Mouse (Mus musculus): ENCODE data around the gene Msantd2. TPM values are rescaled to one million over a fixed set of nuclear protein-coding genes. Genes with fewer than 3 reads are reported as not detected.
A peak's percentile ranks its signal among the peaks of the same experiment; 100 is the strongest.

The Msantd2 gene
- polyA plus RNA-seq, 1 experiment from 2014 or later, result 3.3 TPM

GRCm38 (mm10) chr9:37560617-37561016, 71.5 kb downstream of the Msantd2 start:
- ATAC-seq, result no peak
- 0 out of 2 replicates have a peak, but pooled peaks cover 3% of the 10 kb centered on the region for H3K4me1 ChIP-seq (ENCODE audit: insufficient read depth)
- no peaks in the 10 kb centered on the region for H3K27me3 ChIP-seq (ENCODE audit: insufficient read depth, low read length)
- no peak overlapping the region for H3K27ac ChIP-seq (ENCODE audit: low read depth)
- H3K36me3 ChIP-seq (replicated peaks; ENCODE audit: insufficient read depth, low read length), result no peaks in the 10 kb centered on the region
- WGBS (ENCODE audit: insufficient replicate concordance), result 87% methylated on average over 2 of the region's 2 CpGs
- H3K9ac ChIP-seq (replicated peaks), result no peak overlapping the region
- TF ChIP-seq CTCF (IDR thresholded peaks at IDR 0.05; ENCODE audit: low read depth), result no peak
- H3K4me2 ChIP-seq (ENCODE audit: low read depth, low read length), result no peak overlapping the region
- H3K4me3 ChIP-seq (ENCODE audit: low read depth, low read length), result no peak overlapping the region
- no peaks in the 10 kb centered on the region for H3K9me3 ChIP-seq (ENCODE audit: low read length)
- no peak for DNase-seq

- TF ChIP-seq EP300 (IDR thresholded peaks at IDR 0.05; ENCODE audit: low read depth), result peak; percentile 77
- no peak for TF ChIP-seq CTCF (IDR thresholded peaks at IDR 0.05; ENCODE audit: low read depth)
Observed at GRCm38 (mm10) chr9:37563805-37564204, 74.7 kb downstream of the Msantd2 start.

GRCm38 (mm10) chr9:37567019-37567418, 77.9 kb downstream of the Msantd2 start:
- 47% methylated on average over 2 of the region's 2 CpGs for WGBS (ENCODE audit: insufficient replicate concordance)
- DNase-seq (no peak), ATAC-seq (0 out of 2 replicates have a peak, but pooled peaks have one; percentile 14)
- TF ChIP-seq CTCF (IDR thresholded peaks at IDR 0.05; ENCODE audit: low read depth), result no peak
- peak; percentile 84 for TF ChIP-seq EP300 (IDR thresholded peaks at IDR 0.05; ENCODE audit: low read depth)
- Histone ChIP-seq H3K27me3 (ENCODE audit: insufficient read depth, low read length) (no peaks in the 10 kb centered on the region), H3K36me3 (replicated peaks; ENCODE audit: insufficient read depth, low read length) (no peaks in the 10 kb centered on the region), H3K4me1 (ENCODE audit: insufficient read depth) (peaks cover 29% of the 10 kb centered on the region), H3K4me3 (ENCODE audit: low read depth, low read length) (no peak overlapping the region), H3K27ac (ENCODE audit: low read depth) (no peak overlapping the region), H3K4me2 (ENCODE audit: low read depth, low read length) (no peak overlapping the region), H3K9me3 (ENCODE audit: low read length) (no peaks in the 10 kb centered on the region), H3K9ac (replicated peaks) (no peak overlapping the region)

More at GRCm38 (mm10) chr9:37563805-37564204, 74.7 kb downstream of the Msantd2 start:
- H3K36me3 ChIP-seq (replicated peaks; ENCODE audit: insufficient read depth, low read length), result no peaks in the 10 kb centered on the region
- ATAC-seq (no peak), DNase-seq (no peak)
- no peak overlapping the region for H3K9ac ChIP-seq (replicated peaks)
- no peaks in the 10 kb centered on the region for H3K27me3 ChIP-seq (ENCODE audit: insufficient read depth, low read length)
- peaks cover 16% of the 10 kb centered on the region for H3K4me1 ChIP-seq (ENCODE audit: insufficient read depth)
- 41% methylated on average over 1 of the region's 1 CpGs for WGBS (ENCODE audit: insufficient replicate concordance)
- no peaks in the 10 kb centered on the region for H3K9me3 ChIP-seq (ENCODE audit: low read length)
- H3K4me2 ChIP-seq (ENCODE audit: low read depth, low read length), result no peak overlapping the region
- no peak overlapping the region for H3K27ac ChIP-seq (ENCODE audit: low read depth)
- H3K4me3 ChIP-seq (ENCODE audit: low read depth, low read length), result no peak overlapping the region

DNA sequence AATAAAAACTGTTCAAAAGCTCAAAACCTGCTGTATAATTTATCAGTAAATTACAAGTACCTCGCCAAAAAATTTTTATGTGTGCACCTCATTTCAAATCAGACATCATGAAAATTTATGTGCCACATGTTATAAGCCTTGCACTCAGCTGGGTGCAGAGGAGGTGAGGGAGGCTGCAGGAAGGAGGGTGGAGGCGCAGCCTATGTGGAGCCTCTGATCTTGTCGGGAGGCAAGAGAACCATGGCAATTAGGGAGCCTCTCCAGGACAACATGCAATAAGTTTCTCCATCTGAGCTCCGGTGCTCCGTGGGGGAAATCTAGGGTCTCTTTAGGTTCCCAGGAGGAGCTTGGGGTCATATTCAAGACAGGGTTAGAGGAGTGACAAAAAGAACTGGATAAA, 78.3 kb downstream of the Msantd2 start:
- DNase-seq (no peak), ATAC-seq (peak; percentile 56; the same call in 1 of the 2 replicates)
- Histone ChIP-seq H3K27ac (ENCODE audit: low read depth) (no peak overlapping the region), H3K4me2 (ENCODE audit: low read depth, low read length) (peak overlapping the region; percentile 61), H3K36me3 (replicated peaks; ENCODE audit: insufficient read depth, low read length) (no peaks in the 10 kb centered on the region), H3K4me1 (ENCODE audit: insufficient read depth) (peaks cover 34% of the 10 kb centered on the region), H3K9me3 (ENCODE audit: low read length) (no peaks in the 10 kb centered on the region), H3K27me3 (ENCODE audit: insufficient read depth, low read length) (no peaks in the 10 kb centered on the region), H3K9ac (replicated peaks) (no peak overlapping the region), H3K4me3 (ENCODE audit: low read depth, low read length) (no peak overlapping the region)
- WGBS (ENCODE audit: insufficient replicate concordance), result 34% methylated on average over 5 of the region's 5 CpGs
- TF ChIP-seq CTCF (IDR thresholded peaks at IDR 0.05; ENCODE audit: low read depth), result no peak
- TF ChIP-seq EP300 (IDR thresholded peaks at IDR 0.05; ENCODE audit: low read depth), result no peak

- ATAC-seq, result peak; percentile 60
- TF ChIP-seq EP300 (IDR thresholded peaks at IDR 0.05; ENCODE audit: low read depth) (no peak), CTCF (IDR thresholded peaks at IDR 0.05; ENCODE audit: low read depth) (no peak)
- Histone ChIP-seq H3K27ac (ENCODE audit: low read depth) (no peak overlapping the region), H3K36me3 (replicated peaks; ENCODE audit: insufficient read depth, low read length) (no peaks in the 10 kb centered on the region), H3K4me1 (ENCODE audit: insufficient read depth) (peaks cover 34% of the 10 kb centered on the region), H3K27me3 (ENCODE audit: insufficient read depth, low read length) (no peaks in the 10 kb centered on the region), H3K9me3 (ENCODE audit: low read length) (no peaks in the 10 kb centered on the region), H3K4me3 (ENCODE audit: low read depth, low read length) (no peak overlapping the region), H3K4me2 (ENCODE audit: low read depth, low read length) (peak overlapping the region; percentile 61), H3K9ac (replicated peaks) (no peak overlapping the region)
- DNase-seq, result peak; percentile 45
- WGBS (ENCODE audit: insufficient replicate concordance), result 23% methylated on average over 15 of the region's 15 CpGs
Observed at GRCm38 (mm10) chr9:37567892-37568604, 78.9 kb downstream of the Msantd2 start.

- DNase-seq, result no peak
- no peak overlapping the region for H3K9ac ChIP-seq (replicated peaks)
- H3K36me3 ChIP-seq (replicated peaks; ENCODE audit: insufficient read depth, low read length), result no peaks in the 10 kb centered on the region
- 36% methylated on average over 4 of the region's 4 CpGs for WGBS (ENCODE audit: insufficient replicate concordance)
- no peaks in the 10 kb centered on the region for H3K9me3 ChIP-seq (ENCODE audit: low read length)
- H3K4me3 ChIP-seq (ENCODE audit: low read depth, low read length), result no peak overlapping the region
- TF ChIP-seq EP300 (IDR thresholded peaks at IDR 0.05; ENCODE audit: low read depth), result no peak
- TF ChIP-seq CTCF (IDR thresholded peaks at IDR 0.05; ENCODE audit: low read depth), result no peak
- peak overlapping the region; percentile 61 for H3K4me2 ChIP-seq (ENCODE audit: low read depth, low read length)
- H3K4me1 ChIP-seq (ENCODE audit: insufficient read depth), result peaks cover 34% of the 10 kb centered on the region
- ATAC-seq, result peak; percentile 13; the same call in 1 of the 2 replicates
- no peak overlapping the region for H3K27ac ChIP-seq (ENCODE audit: low read depth)
- H3K27me3 ChIP-seq (ENCODE audit: insufficient read depth, low read length), result no peaks in the 10 kb centered on the region
Observed at GRCm38 (mm10) chr9:37568605-37569214, 79.6 kb downstream of the Msantd2 start.
